In genomic region chr6:119428611-119429010, GRCm38 (mm10) we compare ENCODE assay signal across 9 mouse cellular contexts. TPM values are rescaled to one million over a fixed set of nuclear protein-coding genes. Genes with fewer than 3 reads are reported as not detected.
DNase-seq lines count a peak whose midpoint lies in the region; ATAC-seq and TF ChIP-seq lines count a peak whose summit lies in the region.
"Had no signal": no experiment of that assay in that cellular context is flagged by ENCODE, and none has a peak within 500 bp of the region (broad histone marks: within the 10 kb centered on the region; RNA-seq: fewer than 3 reads in every experiment).

No protein-coding gene starts in this region.

- no peaks in the 10 kb centered on the region; the same call in 1 of the 2 replicates for H3K36me3 ChIP-seq in intestine, postnatal 0 days (ENCODE audit: control insufficient read depth, insufficient read depth)
- no peaks in the 10 kb centered on the region; the same call in 1 of the 2 replicates for H3K36me3 ChIP-seq in intestine, embryonic 16.5 days (ENCODE audit: control insufficient read depth, insufficient read depth, low read length)
- H3K36me3 ChIP-seq in CH12.LX (replicated peaks in 1 of 2; ENCODE audit: control insufficient read depth in 1 of 2, insufficient read depth in 1 of 2, low read length in 1 of 2): peaks cover 0 to 10% of the 10 kb centered on the region in 2 experiments
- H3K36me3 ChIP-seq in forebrain, embryonic 15.5 days: no peaks in the 10 kb centered on the region
- H3K36me3 ChIP-seq in forebrain, embryonic 11.5 days (ENCODE audit: control insufficient read depth, insufficient read depth, low read length): no peaks in the 10 kb centered on the region; the same call in 1 of the 2 replicates

- no peaks in the 10 kb centered on the region for H3K9me3 ChIP-seq in intestine, postnatal 0 days (ENCODE audit: control insufficient read depth)
- no peaks in the 10 kb centered on the region for H3K9me3 ChIP-seq in intestine, embryonic 16.5 days (ENCODE audit: control insufficient read depth, low read length)
- H3K9me3 ChIP-seq in CH12.LX (replicated peaks; ENCODE audit: low read length): peaks cover 6% of the 10 kb centered on the region
- H3K9me3 ChIP-seq in forebrain, embryonic 15.5 days: no peaks in the 10 kb centered on the region
- H3K9me3 ChIP-seq in forebrain, embryonic 11.5 days (ENCODE audit: control insufficient read depth, low read length): no peaks in the 10 kb centered on the region; the same call in 1 of the 2 replicates
- H3K9me3 ChIP-seq: midbrain, embryonic 12.5 days had no signal

- no peaks in the 10 kb centered on the region for H3K79me2 ChIP-seq in CH12.LX (replicated peaks; ENCODE audit: control insufficient read depth, extremely low read depth, insufficient read depth, poor library complexity, severe bottlenecking)

- WGBS in intestine, postnatal 0 days: 90% methylated on average over 3 of the region's 3 CpGs
- WGBS in intestine, embryonic 16.5 days: 90% methylated on average over 3 of the region's 3 CpGs
- WGBS in forebrain, embryonic 15.5 days: 92% methylated on average over 3 of the region's 3 CpGs
- 89% methylated on average over 3 of the region's 3 CpGs for WGBS in forebrain, embryonic 11.5 days

- no peak overlapping the region for H3K4me3 ChIP-seq in intestine, postnatal 0 days (ENCODE audit: low read depth, low read length)
- no peak overlapping the region for H3K4me3 ChIP-seq in intestine, embryonic 16.5 days (ENCODE audit: low read length)
- H3K4me3 ChIP-seq in CH12.LX (replicated peaks in 1 of 3; ENCODE audit: low read depth in 2 of 3, low read length in 2 of 3, poor library complexity in 1 of 3): no peak overlapping the region
- H3K4me3 ChIP-seq in forebrain, embryonic 15.5 days: no peak overlapping the region
- H3K4me3 ChIP-seq in forebrain, embryonic 11.5 days (ENCODE audit: low read depth, low read length): no peak overlapping the region
- H3K4me3 ChIP-seq: midbrain, embryonic 12.5 days had no signal

- in situ Hi-C loops in CH12.LX (cut with MboI; ENCODE audit: low pct_ligation_motif_present, low pct_unique_long_range_greater_than_20kb, low sequenced_read_pairs): loop anchor here (5.0 kb wide), 1 partner anchor 206 kb away; no protein-coding TSS in a partner anchor

- TF ChIP-seq POLR2A in CH12.LX (IDR thresholded peaks at IDR 0.05; ENCODE audit: low read depth, low read length): no peak

- H3K27me3 ChIP-seq in intestine, postnatal 0 days (replicated peaks; ENCODE audit: control insufficient read depth, insufficient read depth, low read length): no peaks in the 10 kb centered on the region
- no peaks in the 10 kb centered on the region for H3K27me3 ChIP-seq in intestine, embryonic 16.5 days (replicated peaks; ENCODE audit: control insufficient read depth, insufficient read depth, low read length)
- no peaks in the 10 kb centered on the region for H3K27me3 ChIP-seq in CH12.LX (replicated peaks)
- no peaks in the 10 kb centered on the region for H3K27me3 ChIP-seq in forebrain, embryonic 15.5 days
- H3K27me3 ChIP-seq in forebrain, embryonic 11.5 days (ENCODE audit: control insufficient read depth, insufficient read depth, low read length): no peaks in the 10 kb centered on the region
- H3K27me3 ChIP-seq: midbrain, embryonic 12.5 days had no signal

- ATAC-seq in intestine, postnatal 0 days: no peak
- no peak for ATAC-seq in intestine, embryonic 16.5 days
- 0 out of 2 replicates have a peak, but pooled peaks have one; percentile 32 for ATAC-seq in megakaryocyte-erythroid progenitor cell, adult 5-6 weeks (replicated peaks; ENCODE audit: low FRiP score, low TSS enrichment, poor library complexity, severe bottlenecking)
- ATAC-seq in forebrain, embryonic 15.5 days (replicated peaks): no peak
- ATAC-seq in forebrain, embryonic 11.5 days (replicated peaks; ENCODE audit: low FRiP score): no peak

- dilution Hi-C loops in CH12.LX (cut with MboI; ENCODE audit: extremely low pct_ligation_motif_present, extremely low pct_unique_long_range_greater_than_20kb, low sequenced_read_pairs): no loop called here

- no peak overlapping the region for H3K4me2 ChIP-seq in intestine, postnatal 0 days (replicated peaks; ENCODE audit: low read depth)
- H3K4me2 ChIP-seq in intestine, embryonic 16.5 days (ENCODE audit: low read depth, low read length): no peak overlapping the region
- H3K4me2 ChIP-seq in CH12.LX (ENCODE audit: insufficient read depth, low read depth, poor library complexity, severe bottlenecking): no peak overlapping the region
- H3K4me2 ChIP-seq in forebrain, embryonic 15.5 days (replicated peaks): no peak overlapping the region
- H3K4me2 ChIP-seq in forebrain, embryonic 11.5 days (ENCODE audit: low read depth, low read length, severe bottlenecking): no peak overlapping the region
- H3K4me2 ChIP-seq: midbrain, embryonic 12.5 days had no signal

- no peak for TF ChIP-seq EP300 in CH12.LX (IDR thresholded peaks at IDR 0.05; ENCODE audit: low read length)

- TF ChIP-seq RAD21 in CH12.LX (IDR thresholded peaks at IDR 0.05; ENCODE audit: low read depth, low read length): no peak; the same call in 1 of the 2 replicates

- TF ChIP-seq CTCF in intestine, postnatal 0 days (IDR thresholded peaks at IDR 0.05; ENCODE audit: low read depth): peak; percentile 57
- peak in 1 of 2 experiments; percentile 41; a peak in 2 of 4 replicates for TF ChIP-seq CTCF in CH12.LX (conservative IDR thresholded peaks at IDR 0.05 in 1 of 2, IDR thresholded peaks at IDR 0.05 in 1 of 2; ENCODE audit: low read depth in 2 of 2, low read length in 2 of 2)

- DNase-seq in CH12.LX (ENCODE audit: extremely low read depth): peak; percentile 40
- DNase-seq in c-Kit-negative CD71-positive TER-119-positive erythroid progenitor cells, embryonic 14.5 days (ENCODE audit: low read depth, low spot score): peak; percentile 16
- DNase-seq in forebrain, embryonic 11.5 days (ENCODE audit: low spot score): no peak
- DNase-seq in urinary bladder, postnatal 4 days (ENCODE audit: low spot score in 2 of 2): no peak

- no peak overlapping the region for H3K27ac ChIP-seq in intestine, postnatal 0 days (ENCODE audit: low read depth, low read length)
- H3K27ac ChIP-seq in intestine, embryonic 16.5 days (ENCODE audit: low read length): no peak overlapping the region
- H3K27ac ChIP-seq in CH12.LX (ENCODE audit: insufficient read depth, low read depth): no peak overlapping the region
- H3K27ac ChIP-seq in forebrain, embryonic 15.5 days (replicated peaks): no peak overlapping the region
- H3K27ac ChIP-seq in forebrain, embryonic 11.5 days (ENCODE audit: low read depth, low read length): no peak overlapping the region
- H3K27ac ChIP-seq: midbrain, embryonic 12.5 days had no signal

- no peak overlapping the region for H3K9ac ChIP-seq in intestine, postnatal 0 days (ENCODE audit: low read depth, low read length)
- no peak overlapping the region for H3K9ac ChIP-seq in intestine, embryonic 16.5 days (ENCODE audit: low read depth, low read length)
- H3K9ac ChIP-seq in CH12.LX (ENCODE audit: insufficient read depth, low read depth): no peak overlapping the region
- no peak overlapping the region for H3K9ac ChIP-seq in forebrain, embryonic 15.5 days (replicated peaks)
- H3K9ac ChIP-seq in forebrain, embryonic 11.5 days (ENCODE audit: low read length): no peak overlapping the region
- H3K9ac ChIP-seq: midbrain, embryonic 12.5 days had no signal

- H3K4me1 ChIP-seq in intestine, postnatal 0 days (replicated peaks; ENCODE audit: control insufficient read depth, insufficient read depth, low read length): no peaks in the 10 kb centered on the region
- no peaks in the 10 kb centered on the region for H3K4me1 ChIP-seq in intestine, embryonic 16.5 days (ENCODE audit: control insufficient read depth, insufficient read depth, low read length)
- H3K4me1 ChIP-seq in CH12.LX (ENCODE audit: control insufficient read depth in 1 of 2, insufficient read depth in 2 of 2): no peaks in the 10 kb centered on the region
- H3K4me1 ChIP-seq in forebrain, embryonic 15.5 days: no peaks in the 10 kb centered on the region
- H3K4me1 ChIP-seq in forebrain, embryonic 11.5 days (replicated peaks; ENCODE audit: control insufficient read depth, insufficient read depth, low read length): no peaks in the 10 kb centered on the region
- H3K4me1 ChIP-seq: midbrain, embryonic 12.5 days had no signal

TF ChIP-seq in CH12.LX, 34 proteins besides CTCF, POLR2A, EP300 and RAD21:
- no peak for TF ChIP-seq ZKSCAN1 (IDR thresholded peaks at IDR 0.05; ENCODE audit: borderline replicate concordance, low read depth, low read length)
- TF ChIP-seq E2F4 (IDR thresholded peaks at IDR 0.05; ENCODE audit: insufficient replicate concordance, low read depth, low read length): no peak
- no peak for TF ChIP-seq PAX5 (IDR thresholded peaks at IDR 0.05; ENCODE audit: low read length)
- no peak for TF ChIP-seq MAZ (IDR thresholded peaks at IDR 0.05; ENCODE audit: low read depth, low read length)
- no peak for TF ChIP-seq BHLHE40 (IDR thresholded peaks at IDR 0.05; ENCODE audit: low read depth, low read length)
TF ChIP-seq in CH12.LX: peak in this region for 0.

RNA-seq across cellular contexts. Expression of gene Adipor2, which starts 11.1 kb away (rescaled TPM):
- polyA plus RNA-seq in intestine, postnatal 0 days (2015; fragmentation: Nextera tagmentation; extraction: Ambion mirVana): 106 and 124 TPM in 2 replicates
- 127 and 148 TPM in 2 replicates for polyA plus RNA-seq in intestine, embryonic 16.5 days (2015; fragmentation: Nextera tagmentation; extraction: Ambion mirVana)
- total RNA-seq in CH12.LX (2012; rRNA removed) (40.3 and 43.4 TPM in 2 replicates), CH12.LX (2014; rRNA removed) (40.0 and 43.5 TPM in 2 replicates)
- polyA plus RNA-seq in CH12.LX (2012; ENCODE audit: insufficient read length, low read depth): 27.5 and 29.8 TPM in 2 replicates
- total RNA-seq in megakaryocyte-erythroid progenitor cell, adult 5-6 weeks (2014; fragmentation: Nextera tagmentation): 34.1 and 37.1 TPM in 2 replicates
- 65.9 and 73.1 TPM in 2 replicates for total RNA-seq in megakaryocyte-erythroid progenitor cell, adult 5-6 weeks (2017)
- 43.1 and 45.5 TPM in 2 replicates for polyA plus RNA-seq in forebrain, embryonic 15.5 days (2015; fragmentation: Nextera tagmentation; extraction: Ambion mirVana)
- polyA plus RNA-seq in forebrain, embryonic 11.5 days (2014; fragmentation: Nextera tagmentation; extraction: Ambion mirVana): 19.9 and 20.6 TPM in 2 replicates

RNA-seq across cellular contexts. Expression of gene Fbxl14, which starts 50.9 kb away (rescaled TPM):
- 4.0 and 4.4 TPM in 2 replicates for polyA plus RNA-seq in intestine, postnatal 0 days (2015; fragmentation: Nextera tagmentation; extraction: Ambion mirVana)
- polyA plus RNA-seq in intestine, embryonic 16.5 days (2015; fragmentation: Nextera tagmentation; extraction: Ambion mirVana): 3.7 and 4.1 TPM in 2 replicates
- total RNA-seq in CH12.LX (2012; rRNA removed): 29.9 and 32.7 TPM in 2 replicates
- total RNA-seq in CH12.LX (2014; rRNA removed): 27.8 and 30.3 TPM in 2 replicates
- 28.8 and 32.0 TPM in 2 replicates for polyA plus RNA-seq in CH12.LX (2012; ENCODE audit: insufficient read length, low read depth)
- 31.8 and 40.4 TPM in 2 replicates for total RNA-seq in megakaryocyte-erythroid progenitor cell, adult 5-6 weeks (2014; fragmentation: Nextera tagmentation)
- total RNA-seq in megakaryocyte-erythroid progenitor cell, adult 5-6 weeks (2017): 39.9 and 41.0 TPM in 2 replicates
- 3.7 and 4.0 TPM in 2 replicates for polyA plus RNA-seq in forebrain, embryonic 15.5 days (2015; fragmentation: Nextera tagmentation; extraction: Ambion mirVana)
- 5.6 and 6.3 TPM in 2 replicates for polyA plus RNA-seq in forebrain, embryonic 11.5 days (2014; fragmentation: Nextera tagmentation; extraction: Ambion mirVana)

Comparison
In these comparisons a context has a peak if more than half of its experiments do, and no peak if none do; other contexts are left out.
1. DNase-seq: peak in CH12.LX (single experiment) and c-Kit-negative CD71-positive TER-119-positive erythroid progenitor cells, embryonic 14.5 days (single experiment); none in forebrain, embryonic 11.5 days (single experiment) and urinary bladder, postnatal 4 days (0 of 2).